ENCODE assay signal across 17 mouse cellular contexts in genomic region chr10:115293946-115294345, GRCm38 (mm10).
"Had no signal": no experiment of that assay in that cellular context is flagged by ENCODE, and none has a peak within 500 bp of the region (broad histone marks: within the 10 kb centered on the region; RNA-seq: fewer than 3 reads in every experiment).

No protein-coding gene starts in this region.

- H3K27me3 ChIP-seq: kidney, embryonic 15.5 days had no signal

- H3K9me3 ChIP-seq: kidney, embryonic 15.5 days had no signal

- H3K27ac ChIP-seq: kidney, embryonic 15.5 days; liver, embryonic 14.5 days; macrophage had no signal

- DNase-seq: kidney, adult 11 months; kidney, adult 8-10 months; kidney, postnatal 10 days; kidney, postnatal 36 days; layer of hippocampus, postnatal 36 days; liver, postnatal 0 days; lung, embryonic 14.5 days; midbrain, embryonic 14.5 days; spleen, adult 18-20 months; thymus, adult 2 months; thymus, postnatal 14 days; thymus, postnatal 4 days had no signal

- H3K4me1 ChIP-seq: kidney, embryonic 15.5 days had no signal

- ATAC-seq: inflammation-experienced regulatory T-cells, adult 6 months; liver, postnatal 0 days; lung, postnatal 0 days had no signal

- H3K4me2 ChIP-seq: kidney, embryonic 15.5 days; lung, embryonic 14.5 days had no signal

- H3K9ac ChIP-seq: kidney, embryonic 15.5 days; liver, embryonic 14.5 days; liver, postnatal 0 days; lung, embryonic 14.5 days had no signal

- H3K4me3 ChIP-seq: kidney, embryonic 15.5 days had no signal
